Mouse (Mus musculus): ENCODE measurements around the gene Jazf1.

Gene Jazf1

GRCm38 (mm10) chr6:52956131-52956530 lies 112.3 kb downstream of the Jazf1 start:
- DNase-seq (ENCODE audit: low read depth, low spot score), result no peak

DNA sequence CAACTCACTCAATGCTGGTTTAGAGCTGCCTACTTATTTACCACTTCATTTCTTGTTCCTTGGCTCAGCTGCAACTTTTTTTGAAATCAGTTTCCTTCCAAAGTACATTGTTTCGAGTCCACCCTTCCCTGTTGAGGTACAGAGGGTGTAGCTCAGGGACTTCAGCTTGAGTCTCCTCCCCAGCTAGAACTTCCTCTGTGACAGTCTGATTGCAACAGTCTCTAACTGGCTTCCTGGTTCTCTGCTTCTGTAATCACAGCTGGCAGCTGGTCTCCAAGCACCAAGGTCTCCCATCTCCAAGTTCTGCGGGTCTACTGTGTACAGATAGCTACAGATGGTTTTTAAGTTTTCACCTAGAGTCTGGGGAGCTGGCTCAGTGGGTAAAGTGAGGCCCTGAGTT lies 113.1 kb downstream of the Jazf1 start:
- DNase-seq (ENCODE audit: low read depth, low spot score), result no peak

DNA sequence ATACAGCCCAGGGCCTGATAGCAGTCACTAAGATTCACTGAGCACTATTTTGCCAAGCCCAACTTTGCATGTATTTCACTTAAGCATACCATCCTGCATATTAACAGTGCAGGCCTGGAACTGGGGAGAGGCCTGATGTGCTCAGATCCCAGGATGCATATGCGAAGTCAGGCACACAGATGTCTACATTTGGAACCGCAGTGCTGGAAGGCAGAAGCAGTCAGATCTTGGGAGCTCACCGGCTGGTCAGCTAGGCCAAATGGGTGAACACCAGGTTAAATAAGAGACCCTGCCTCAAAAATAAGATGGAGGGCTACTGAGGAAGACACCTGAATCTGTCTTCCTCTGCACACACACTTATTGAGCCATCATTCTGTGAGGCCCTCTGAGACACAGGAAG lies 113.6 kb downstream of the Jazf1 start:
- DNase-seq (ENCODE audit: low read depth, low spot score), result no peak

- DNase-seq (ENCODE audit: low read depth, low spot score), result no peak
Observed at GRCm38 (mm10) chr6:52954441-52954840, 114.0 kb downstream of the Jazf1 start.

GRCm38 (mm10) chr6:52952526-52952900 lies 115.9 kb downstream of the Jazf1 start:
- no peak for DNase-seq (ENCODE audit: low read depth, low spot score)

DNA sequence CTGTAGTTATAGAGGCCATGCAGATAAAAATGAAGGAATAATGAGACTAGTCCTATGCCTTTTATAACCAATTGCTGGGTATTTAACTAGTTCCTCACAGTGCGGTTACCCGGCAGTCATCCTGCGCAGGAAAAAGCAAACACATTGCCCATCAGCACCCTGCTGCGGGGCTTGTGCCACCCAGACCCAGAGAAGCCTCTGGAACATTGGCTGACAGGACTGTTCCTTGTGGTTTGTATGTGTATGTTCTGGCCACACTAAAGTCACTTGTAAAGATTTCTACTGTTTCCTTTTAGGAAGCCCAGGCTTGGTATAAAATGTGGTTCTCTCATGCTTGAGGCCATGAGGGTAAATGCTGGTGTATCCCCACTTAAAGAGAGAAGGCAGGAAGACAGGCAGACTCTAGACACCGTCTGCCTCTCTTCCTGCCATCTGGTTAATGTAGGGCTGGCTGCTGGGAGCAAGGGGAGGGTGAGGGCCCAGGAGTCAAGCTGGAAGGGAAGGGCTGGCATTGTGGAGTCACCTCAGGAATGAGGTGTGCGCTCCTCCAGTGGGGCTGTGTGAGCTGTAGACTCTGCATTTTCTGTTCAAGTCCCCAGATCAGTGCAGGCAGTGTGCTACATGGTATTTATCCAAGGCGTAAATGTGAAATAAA lies 116.4 kb downstream of the Jazf1 start:
- DNase-seq (ENCODE audit: low read depth, low spot score), result peak; percentile 68

- DNase-seq (ENCODE audit: low read depth, low spot score), result no peak
Observed at GRCm38 (mm10) chr6:52950371-52950770, 118.1 kb downstream of the Jazf1 start.

DNA sequence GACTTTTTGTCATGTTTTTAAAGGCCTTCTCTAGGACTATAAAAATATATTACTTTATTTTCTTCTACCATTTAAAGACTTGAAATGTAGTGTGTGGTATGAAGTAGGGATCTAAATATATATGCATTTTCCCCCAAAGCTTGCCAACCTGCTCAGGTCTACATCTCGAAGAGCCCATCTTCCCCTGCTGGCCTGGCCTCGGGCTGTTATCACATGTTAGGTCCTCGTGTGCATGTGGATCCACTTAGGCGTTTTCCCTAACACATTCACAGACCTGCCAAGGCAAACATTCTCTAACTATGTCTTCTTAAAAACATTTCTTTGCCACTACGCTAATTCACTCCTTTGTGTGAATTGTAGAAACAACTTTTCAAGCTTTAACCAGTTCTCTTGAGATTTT lies 125.9 kb downstream of the Jazf1 start:
- DNase-seq (ENCODE audit: low read depth, low spot score), result no peak

DNA sequence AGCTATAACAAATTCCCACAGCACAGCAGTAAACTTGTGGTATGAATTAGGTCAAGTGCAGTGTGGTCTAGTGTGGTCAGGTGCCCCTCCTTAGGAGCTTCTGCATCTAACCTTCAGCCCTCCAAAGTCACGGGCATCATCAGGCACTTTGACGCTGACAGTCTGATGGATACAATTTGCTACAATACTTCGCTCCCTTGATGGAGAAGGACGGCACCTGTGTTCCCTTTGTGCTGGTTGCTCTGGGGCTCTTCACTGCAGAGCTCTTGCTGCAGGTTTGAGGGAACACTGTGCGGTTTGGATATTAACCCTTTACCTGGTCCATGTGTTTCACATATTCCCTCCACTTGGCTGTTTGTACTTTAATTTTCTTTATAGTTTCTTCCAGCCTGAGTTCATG lies 126.3 kb downstream of the Jazf1 start:
- DNase-seq (ENCODE audit: low read depth, low spot score), result no peak

GRCm38 (mm10) chr6:52937916-52938315 lies 130.5 kb downstream of the Jazf1 start:
- no peak for DNase-seq (ENCODE audit: low read depth, low spot score)

GRCm38 (mm10) chr6:52936995-52937394 lies 131.4 kb downstream of the Jazf1 start:
- DNase-seq (ENCODE audit: low read depth, low spot score), result no peak

GRCm38 (mm10) chr6:52934021-52934420 lies 134.4 kb downstream of the Jazf1 start:
- no peak for DNase-seq (ENCODE audit: low read depth, low spot score)

DNA sequence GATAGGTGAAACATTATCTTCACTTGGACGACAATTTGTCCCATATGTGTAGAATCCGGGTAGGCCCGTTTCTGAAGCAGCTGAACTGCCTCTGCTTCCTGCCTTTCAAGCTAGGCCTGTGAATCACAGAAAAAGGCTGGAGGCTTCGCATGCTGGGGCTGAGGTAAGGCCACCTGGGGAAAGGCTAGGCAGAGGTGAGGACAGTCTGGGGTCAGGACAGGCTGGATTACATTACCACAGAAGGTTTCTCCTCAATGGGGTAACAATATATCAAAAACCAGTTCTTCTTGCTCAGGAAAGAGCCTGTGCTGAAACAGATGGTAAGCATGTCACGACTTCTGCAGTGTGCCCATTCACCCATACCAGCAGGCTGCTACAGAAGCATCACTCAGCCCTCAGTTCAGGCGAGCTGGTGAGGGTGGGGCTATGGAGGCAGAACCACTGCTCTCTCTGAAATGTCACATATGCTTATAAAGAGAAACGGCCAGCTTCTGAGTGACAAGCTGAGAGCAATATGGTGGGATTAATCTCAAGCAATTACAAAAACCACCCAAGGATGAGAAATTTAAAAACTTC lies 135.7 kb downstream of the Jazf1 start:
- DNase-seq (ENCODE audit: low read depth, low spot score), result no peak

GRCm38 (mm10) chr6:52929358-52929757 lies 139.1 kb downstream of the Jazf1 start:
- no peak for DNase-seq (ENCODE audit: low read depth, low spot score)

- DNase-seq (ENCODE audit: low read depth, low spot score), result no peak
Observed at GRCm38 (mm10) chr6:52926947-52927346, 141.5 kb downstream of the Jazf1 start.

GRCm38 (mm10) chr6:52925458-52926042 lies 142.9 kb downstream of the Jazf1 start:
- DNase-seq (ENCODE audit: low read depth, low spot score), result peak; percentile 66

DNA sequence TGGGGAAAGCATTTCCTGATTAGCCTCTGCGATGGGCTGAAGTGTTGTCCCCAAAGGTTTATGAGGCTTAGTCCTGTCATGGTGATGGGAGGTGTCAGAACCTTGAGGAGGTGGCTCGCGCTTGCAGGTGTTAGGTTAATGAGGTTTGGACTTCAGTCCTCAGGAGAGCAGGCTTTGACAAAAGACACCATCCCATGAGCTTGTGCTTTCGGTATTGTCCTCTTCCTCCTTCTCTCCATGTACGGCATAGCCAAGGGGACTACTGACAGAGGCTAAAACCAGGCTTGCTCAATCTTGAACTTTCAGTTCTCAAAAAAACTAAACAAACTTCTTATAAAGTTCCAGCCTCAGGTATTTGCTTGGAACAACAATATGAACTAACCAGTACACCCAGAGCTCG lies 147.2 kb downstream of the Jazf1 start:
- DNase-seq (ENCODE audit: low read depth, low spot score), result no peak

GRCm38 (mm10) chr6:52920719-52921118 lies 147.7 kb downstream of the Jazf1 start:
- DNase-seq (ENCODE audit: low read depth, low spot score), result no peak

GRCm38 (mm10) chr6:52919442-52919841 lies 149.0 kb downstream of the Jazf1 start:
- no peak for DNase-seq (ENCODE audit: low read depth, low spot score)

DNA sequence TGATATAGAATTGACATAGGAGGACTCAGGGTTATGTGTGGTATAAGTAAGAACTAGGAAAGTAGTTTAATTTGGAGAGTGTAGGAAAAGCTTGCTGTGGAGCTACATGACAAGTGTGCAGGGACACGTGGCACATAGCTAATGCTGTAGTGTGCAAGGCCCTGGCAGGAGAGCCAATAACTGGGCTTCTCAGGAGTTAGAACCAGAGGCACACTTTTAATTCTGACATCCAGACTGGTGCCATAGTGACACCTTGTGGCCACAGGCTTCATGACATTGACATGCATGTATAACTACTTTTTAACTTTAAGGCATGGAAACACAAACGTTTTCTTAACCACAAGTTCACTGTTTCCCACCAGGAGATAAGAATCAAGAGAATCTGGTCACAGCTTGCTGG lies 149.5 kb downstream of the Jazf1 start:
- DNase-seq (ENCODE audit: low read depth, low spot score), result peak; percentile 84

- no peak for DNase-seq (ENCODE audit: low read depth, low spot score)
Observed at GRCm38 (mm10) chr6:52917471-52917870, 151.0 kb downstream of the Jazf1 start.

- no peak for DNase-seq (ENCODE audit: low read depth, low spot score)
Observed at GRCm38 (mm10) chr6:52916836-52917376, 151.5 kb downstream of the Jazf1 start.

GRCm38 (mm10) chr6:52914921-52915320 lies 153.5 kb downstream of the Jazf1 start:
- no peak for DNase-seq (ENCODE audit: low read depth, low spot score)
